Mouse (Mus musculus) adrenal gland, adult 18-20 months (tissue): Measurements from ENCODE around the gene Tmem38a. TPM values are rescaled to one million over a fixed set of nuclear protein-coding genes. Genes with fewer than 3 reads are reported as not detected.

Experiments used
- DNase-seq, 2 experiments: peaks; one replicate each; pipeline ENCODE4 v3.0.0; 2021 to 2022; ENCODE audit warnings: low spot score in 2 of 2
- microRNA-seq, 2 experiments: library from miRNA; unstranded; fragments of <30 nt; microRNA quantifications; one replicate each; pipeline ENCODE4 v1.2.0; 2021; ENCODE audit warnings: borderline number of aligned reads in 2 of 2
- total RNA-seq, 2 experiments: library from RNA; stranded (reverse); gene quantifications; 1 replicate in 1 of 2; 2 replicates in 1 of 2; pipeline ENCODE4 v1.2.3; 2021

The Tmem38a gene
- total RNA-seq, 2 experiments from 2014 or later = 7.6 to 7.8 TPM

DNA sequence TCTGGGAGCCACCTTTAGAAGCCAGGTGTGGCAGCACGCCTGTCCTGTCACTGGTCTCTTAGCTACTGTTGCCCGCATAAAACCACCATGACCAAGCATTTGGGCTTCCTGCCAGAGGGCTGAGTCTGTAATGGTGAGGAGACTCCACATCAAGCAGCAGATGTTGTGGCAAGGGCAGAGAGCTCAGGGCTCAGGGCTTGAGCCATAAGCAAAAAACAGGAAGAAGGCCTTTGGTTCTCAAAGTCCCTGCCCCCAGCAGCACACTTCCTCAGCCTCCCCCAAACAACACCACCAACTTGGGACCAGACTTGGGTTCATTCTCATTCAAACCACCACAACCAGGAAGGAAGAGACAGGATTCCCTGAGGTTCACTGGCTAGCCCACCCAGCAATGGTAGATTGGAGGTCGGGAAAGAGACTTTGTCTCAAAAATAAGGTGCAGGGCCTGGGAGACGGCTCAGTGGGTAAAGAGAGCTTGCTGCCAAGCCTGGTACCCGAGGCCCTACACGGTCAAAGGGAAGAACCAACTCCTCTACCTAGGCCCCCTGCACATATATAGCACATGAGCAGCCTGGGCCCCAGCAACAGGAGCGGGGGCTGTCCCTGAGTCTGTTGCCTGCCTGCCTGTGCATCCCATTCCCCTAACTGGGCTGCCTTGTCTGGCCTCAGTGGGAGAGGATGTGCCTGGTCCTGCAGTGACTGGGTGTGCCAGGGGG is 11.4 kb downstream of the Tmem38a start:
- no peak for DNase-seq

DNA sequence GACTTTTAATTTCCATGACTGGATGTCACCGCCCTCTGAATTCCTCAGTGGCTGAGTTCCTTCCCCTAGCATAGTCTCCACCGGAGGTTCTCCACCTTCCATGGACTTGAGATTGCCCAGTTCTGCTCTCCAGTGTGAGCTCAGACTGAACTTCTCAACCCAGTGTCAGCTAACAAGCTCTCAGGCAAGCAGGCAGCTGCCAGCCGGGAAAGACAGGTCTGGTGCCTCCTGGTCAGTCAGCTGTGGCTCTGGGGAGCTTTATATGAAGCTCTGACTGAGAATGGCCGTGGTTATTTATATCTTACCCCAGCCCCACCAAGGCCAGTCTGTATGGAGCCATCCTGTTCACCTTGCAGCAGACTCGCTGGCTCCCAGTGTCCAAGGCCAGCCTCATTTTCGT is 12.5 kb downstream of the Tmem38a start:
- DNase-seq = no peak

DNA sequence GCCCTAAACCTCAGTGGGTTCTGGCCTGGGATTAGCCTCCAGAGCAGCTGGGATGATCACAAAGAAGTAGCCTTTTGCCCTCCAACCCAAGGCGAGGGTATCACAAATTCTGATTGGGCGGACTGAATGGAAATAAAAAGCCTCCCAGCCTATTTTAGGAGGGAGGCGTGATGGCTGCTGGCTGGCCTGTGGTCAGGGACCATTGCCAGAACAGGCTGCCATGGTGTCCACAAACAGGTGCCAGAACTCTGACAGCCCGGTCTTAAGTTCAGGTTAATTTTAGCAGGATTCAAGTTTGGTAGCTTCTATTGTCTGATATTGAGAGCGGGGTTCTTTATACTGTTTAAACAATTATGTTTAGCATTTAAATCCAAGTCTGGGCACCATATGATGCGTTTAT is 16.0 kb downstream of the Tmem38a start:
- no peak for DNase-seq

DNA sequence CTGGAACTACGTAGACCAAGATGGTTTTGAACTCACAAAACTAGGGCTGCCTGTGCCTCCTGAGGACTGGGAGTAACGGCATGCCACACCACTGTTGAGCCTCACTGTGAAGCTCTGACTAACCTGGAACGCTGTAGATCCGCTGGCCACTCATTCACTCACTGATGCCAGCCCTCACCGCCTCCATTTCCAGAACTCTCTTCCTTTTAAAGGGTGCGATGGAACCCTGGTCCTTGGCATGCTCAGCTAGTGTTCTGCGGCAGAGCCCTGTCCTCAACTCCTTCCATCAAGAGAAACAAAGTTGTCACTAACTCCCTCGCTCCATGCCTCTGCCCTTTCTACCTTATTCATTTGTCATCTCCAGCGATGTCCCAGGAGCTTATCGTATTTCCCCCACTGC is 17.0 kb downstream of the Tmem38a start:
- no peak for DNase-seq

DNA sequence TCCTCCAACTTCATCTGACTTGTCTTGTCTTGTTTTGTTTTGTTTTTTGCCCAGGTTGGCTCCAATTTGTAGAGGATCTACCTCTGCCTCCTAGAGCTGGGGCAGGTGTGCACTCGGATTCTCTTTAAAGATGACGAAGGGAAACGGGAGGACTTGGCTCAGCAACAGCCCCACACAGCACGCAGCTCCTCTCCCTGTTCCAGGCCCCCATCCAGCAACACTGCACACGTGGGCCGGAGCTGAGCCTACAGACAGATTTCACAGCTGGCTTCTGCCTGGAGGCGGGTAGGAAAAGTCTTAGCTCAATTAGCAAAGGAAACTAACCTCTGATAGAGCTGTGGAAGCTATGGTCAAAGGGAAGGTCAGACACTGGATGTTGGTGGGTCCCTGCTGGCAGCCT is 17.4 kb downstream of the Tmem38a start:
- DNase-seq = no peak

DNA sequence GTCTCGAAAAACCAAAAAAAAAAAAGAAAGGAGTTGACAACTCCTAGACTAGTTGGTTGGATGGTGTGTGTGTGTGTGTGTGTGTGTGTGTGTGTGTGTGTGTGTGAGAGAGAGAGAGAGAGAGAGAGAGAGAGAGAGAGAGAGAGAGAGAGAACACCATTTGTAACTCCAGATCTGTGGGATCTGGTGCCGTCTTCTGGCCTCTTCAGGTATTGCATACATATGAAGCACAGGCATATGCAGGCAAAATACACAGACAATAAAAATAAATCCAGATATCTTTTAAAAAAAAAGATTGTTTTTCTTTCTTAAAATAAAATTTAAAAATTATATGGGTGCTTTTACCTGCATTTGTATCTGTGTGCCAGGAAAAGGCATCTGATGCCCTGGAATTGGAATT is 18.3 kb downstream of the Tmem38a start:
- no peak for DNase-seq

Small RNA genes within 50 kb of the gene (microRNA-seq; reads per million reads assigned to microRNA genes)
- gene Gm28019 = 0 reads per million in 2 experiments

Other genes with a start within 250 kb of the Tmem38a start
- 10 to 100 TPM; 48.5 to 54.1 TPM for gene Eps15l1, start 150.6 kb upstream of the Tmem38a start, total RNA-seq
- 1 to 10 TPM; 3.9 to 5.3 TPM for gene Calr3, start 128.2 kb upstream of the Tmem38a start, total RNA-seq
- gene 1700030K09Rik, start 128.2 kb upstream of the Tmem38a start, total RNA-seq = 10 to 100 TPM in 1 of 2 experiments, 1 to 10 TPM in 1; 6.6 to 10.5 TPM
- gene Cherp, start 96.8 kb upstream of the Tmem38a start, total RNA-seq = 10 to 100 TPM; 61.8 to 62.5 TPM
- gene Slc35e1, start 79.4 kb upstream of the Tmem38a start, total RNA-seq = 10 to 100 TPM; 39.9 to 41.5 TPM
- 10 to 100 TPM in 1 of 2 experiments, 1 to 10 TPM in 1; 9.2 to 10.3 TPM for gene Med26, start 23.8 kb upstream of the Tmem38a start, total RNA-seq
- 100 to 1,000 TPM; 101 to 120 TPM for gene Smim7, start 967 bp upstream of the Tmem38a start, total RNA-seq
- gene Nwd1, start 74.7 kb downstream of the Tmem38a start, total RNA-seq = under 1 TPM; 0.26 to 0.50 TPM
- gene Sin3b, start 151.2 kb downstream of the Tmem38a start, total RNA-seq = 100 to 1,000 TPM; 121 to 288 TPM
- under 1 TPM; 0.67 to 0.99 TPM for gene F2rl3, start 189.8 kb downstream of the Tmem38a start, total RNA-seq